Mouse (Mus musculus): Measurements from ENCODE around the gene Chadl. TPM values are rescaled to one million over a fixed set of nuclear protein-coding genes. Genes with fewer than 3 reads are reported as not detected.
"Not testable (repeated sequence)": the region's sequence is repeated elsewhere in the genome, so short reads cannot be mapped to it uniquely, and the experiment has no call there.

Chadl gene
- polyA plus RNA-seq, 1 experiment, result 0.03 TPM

GRCm38 (mm10) chr15:81702306-81703093 lies 5.4 kb upstream of the Chadl start:
- Histone ChIP-seq H3K4me3 (replicated peaks) (no peak overlapping the region), H3K9me3 (ENCODE audit: control insufficient read depth, low read length) (no peaks in the 10 kb centered on the region), H3K27me3 (ENCODE audit: control insufficient read depth) (no peaks in the 10 kb centered on the region), H3K4me1 (ENCODE audit: control insufficient read depth) (peaks cover 2% of the 10 kb centered on the region), H3K36me3 (ENCODE audit: control insufficient read depth) (peaks cover 55% of the 10 kb centered on the region)
- no peak for TF ChIP-seq TAL1 (IDR thresholded peaks at IDR 0.05; ENCODE audit: low read length)
- no peak for TF ChIP-seq GATA1 (IDR thresholded peaks at IDR 0.05; ENCODE audit: low read length)

GRCm38 (mm10) chr15:81701350-81701749 lies 4.3 kb upstream of the Chadl start:
- not testable (repeated sequence) for H3K27me3 ChIP-seq (ENCODE audit: control insufficient read depth); H3K4me1 ChIP-seq (ENCODE audit: control insufficient read depth); H3K4me3 ChIP-seq (replicated peaks); H3K9me3 ChIP-seq (ENCODE audit: control insufficient read depth, low read length)
- peaks cover 44% of the 10 kb centered on the region for H3K36me3 ChIP-seq (ENCODE audit: control insufficient read depth)

GRCm38 (mm10) chr15:81700601-81701000 lies 3.5 kb upstream of the Chadl start:
- TF ChIP-seq TAL1 (IDR thresholded peaks at IDR 0.05; ENCODE audit: low read length) (no peak), GATA1 (IDR thresholded peaks at IDR 0.05; ENCODE audit: low read length) (no peak)

GRCm38 (mm10) chr15:81700161-81700560 lies 3.1 kb upstream of the Chadl start:
- H3K4me1 ChIP-seq (ENCODE audit: control insufficient read depth), result no peaks in the 10 kb centered on the region; the same call in 1 of the 2 replicates
- H3K27me3 ChIP-seq (ENCODE audit: control insufficient read depth), result peaks cover 20% of the 10 kb centered on the region
- H3K9me3 ChIP-seq (ENCODE audit: control insufficient read depth, low read length), result no peaks in the 10 kb centered on the region
- TF ChIP-seq TAL1 (IDR thresholded peaks at IDR 0.05; ENCODE audit: low read length), result no peak
- TF ChIP-seq GATA1 (IDR thresholded peaks at IDR 0.05; ENCODE audit: low read length), result no peak
- peaks cover 32% of the 10 kb centered on the region for H3K36me3 ChIP-seq (ENCODE audit: control insufficient read depth)
- H3K4me3 ChIP-seq (replicated peaks), result no peak overlapping the region

More at GRCm38 (mm10) chr15:81700601-81701000, 3.5 kb upstream of the Chadl start:
- Histone ChIP-seq H3K9me3 (ENCODE audit: control insufficient read depth, low read length) (no peaks in the 10 kb centered on the region), H3K36me3 (ENCODE audit: control insufficient read depth) (peaks cover 36% of the 10 kb centered on the region), H3K4me1 (ENCODE audit: control insufficient read depth) (peaks cover 2% of the 10 kb centered on the region), H3K4me3 (replicated peaks) (no peak overlapping the region), H3K27me3 (ENCODE audit: control insufficient read depth) (peaks cover 15% of the 10 kb centered on the region)

GRCm38 (mm10) chr15:81698532-81698931 lies 1.4 kb upstream of the Chadl start:
- peaks cover 16% of the 10 kb centered on the region for H3K36me3 ChIP-seq (ENCODE audit: control insufficient read depth)
- no peak overlapping the region for H3K4me3 ChIP-seq (replicated peaks)
- H3K4me1 ChIP-seq (ENCODE audit: control insufficient read depth), result peaks cover 12% of the 10 kb centered on the region
- H3K27me3 ChIP-seq (ENCODE audit: control insufficient read depth), result peaks cover 36% of the 10 kb centered on the region
- H3K9me3 ChIP-seq (ENCODE audit: control insufficient read depth, low read length), result peaks cover 2% of the 10 kb centered on the region; the same call in 1 of the 2 replicates
- TF ChIP-seq GATA1 (IDR thresholded peaks at IDR 0.05; ENCODE audit: low read length) (no peak), TAL1 (IDR thresholded peaks at IDR 0.05; ENCODE audit: low read length) (no peak)

- peaks cover 43% of the 10 kb centered on the region for H3K27me3 ChIP-seq (ENCODE audit: control insufficient read depth)
- TF ChIP-seq TAL1 (IDR thresholded peaks at IDR 0.05; ENCODE audit: low read length) (no peak), GATA1 (IDR thresholded peaks at IDR 0.05; ENCODE audit: low read length) (no peak)
- H3K4me3 ChIP-seq (replicated peaks), result no peak overlapping the region
- peaks cover 4% of the 10 kb centered on the region; the same call in 1 of the 2 replicates for H3K9me3 ChIP-seq (ENCODE audit: control insufficient read depth, low read length)
- peaks cover 13% of the 10 kb centered on the region for H3K4me1 ChIP-seq (ENCODE audit: control insufficient read depth)
- H3K36me3 ChIP-seq (ENCODE audit: control insufficient read depth), result peaks cover 9% of the 10 kb centered on the region
Observed at GRCm38 (mm10) chr15:81697847-81698246, 760 bp upstream of the Chadl start.

- H3K27me3 ChIP-seq (ENCODE audit: control insufficient read depth), result peaks cover 58% of the 10 kb centered on the region
- peak overlapping the region; percentile 49 for H3K4me3 ChIP-seq (replicated peaks)
- peaks cover 4% of the 10 kb centered on the region; the same call in 1 of the 2 replicates for H3K9me3 ChIP-seq (ENCODE audit: control insufficient read depth, low read length)
- peaks cover 13% of the 10 kb centered on the region for H3K4me1 ChIP-seq (ENCODE audit: control insufficient read depth)
- TF ChIP-seq GATA1 (IDR thresholded peaks at IDR 0.05; ENCODE audit: low read length) (no peak), TAL1 (IDR thresholded peaks at IDR 0.05; ENCODE audit: low read length) (no peak)
- no peaks in the 10 kb centered on the region for H3K36me3 ChIP-seq (ENCODE audit: control insufficient read depth)
Observed at GRCm38 (mm10) chr15:81694891-81695290, 2.2 kb downstream of the Chadl start.

- no peak for TF ChIP-seq TAL1 (IDR thresholded peaks at IDR 0.05; ENCODE audit: low read length)
- TF ChIP-seq GATA1 (IDR thresholded peaks at IDR 0.05; ENCODE audit: low read length), result no peak
- Histone ChIP-seq H3K9me3 (ENCODE audit: control insufficient read depth, low read length) (peaks cover 4% of the 10 kb centered on the region; the same call in 1 of the 2 replicates), H3K4me1 (ENCODE audit: control insufficient read depth) (peaks cover 13% of the 10 kb centered on the region), H3K27me3 (ENCODE audit: control insufficient read depth) (peaks cover 58% of the 10 kb centered on the region), H3K4me3 (replicated peaks) (peak overlapping the region; percentile 49), H3K36me3 (ENCODE audit: control insufficient read depth) (no peaks in the 10 kb centered on the region)
Observed at GRCm38 (mm10) chr15:81693967-81694881, 2.9 kb downstream of the Chadl start.

All from erythroblast, embryonic 14.5 days (primary cell).